Comparison of ENCODE assay signal across 18 mouse cellular contexts in the genomic region with DNA sequence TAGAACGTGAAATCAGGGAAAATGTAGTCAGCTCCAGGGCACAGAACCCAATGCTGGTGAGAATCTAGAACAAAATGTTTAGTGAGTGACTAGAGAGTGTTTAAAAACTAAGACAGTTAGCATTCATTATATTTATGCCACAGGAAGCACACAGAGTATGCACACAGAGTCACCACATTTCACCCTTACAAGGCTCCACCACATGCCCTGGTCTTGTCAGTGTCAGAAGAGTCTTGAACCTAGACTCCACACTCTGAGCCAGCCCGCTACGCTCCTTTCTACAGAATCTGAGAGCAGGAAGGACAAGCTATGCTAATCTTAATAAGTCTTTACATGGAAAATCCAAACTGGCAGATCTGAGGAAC.
"Had no signal": no experiment of that assay in that cellular context is flagged by ENCODE, and none has a peak within 500 bp of the region (broad histone marks: within the 10 kb centered on the region; RNA-seq: fewer than 3 reads in every experiment).

No protein-coding gene starts in this region.

- H3K9me3 ChIP-seq: liver, embryonic 13.5 days; midbrain, embryonic 12.5 days; midbrain, embryonic 15.5 days; neural tube, embryonic 15.5 days had no signal

- H3K9ac ChIP-seq: liver, embryonic 13.5 days; midbrain, embryonic 12.5 days; midbrain, embryonic 15.5 days; neural tube, embryonic 12.5 days; neural tube, embryonic 15.5 days had no signal

- H3K36me3 ChIP-seq: liver, embryonic 13.5 days; midbrain, embryonic 12.5 days; midbrain, embryonic 15.5 days; neural tube, embryonic 12.5 days; neural tube, embryonic 15.5 days had no signal

- ATAC-seq: midbrain, embryonic 15.5 days had no signal

- DNase-seq: kidney, adult 18-20 months; kidney, adult 9 months; kidney, postnatal 14 days; layer of hippocampus, adult 9-11 months; liver, embryonic 13.5 days; lung, adult 2 months; lung, postnatal 14 days; lung, postnatal 4 days; right cerebral cortex, adult 18-20 months; right cerebral cortex, postnatal 14 days; right cerebral cortex, postnatal 4 days; thymus, adult 18-20 months had no signal

- H3K4me1 ChIP-seq: liver, embryonic 13.5 days; midbrain, embryonic 12.5 days; midbrain, embryonic 15.5 days; neural tube, embryonic 12.5 days; neural tube, embryonic 15.5 days had no signal

- H3K27ac ChIP-seq: layer of hippocampus, adult 2 months; liver, embryonic 13.5 days; midbrain, embryonic 12.5 days; midbrain, embryonic 15.5 days; neural tube, embryonic 12.5 days; neural tube, embryonic 15.5 days; stomach, postnatal 0 days had no signal

- H3K4me3 ChIP-seq: layer of hippocampus, adult 2 months; liver, embryonic 13.5 days; midbrain, embryonic 12.5 days; midbrain, embryonic 15.5 days; neural tube, embryonic 12.5 days; neural tube, embryonic 15.5 days had no signal
